ENCODE assay signal across 11 mouse cellular contexts in genomic region chr2:172005970-172006369, GRCm38 (mm10). TPM values are rescaled to one million over a fixed set of nuclear protein-coding genes. Genes with fewer than 3 reads are reported as not detected.
DNase-seq lines count a peak whose midpoint lies in the region; ATAC-seq lines count a peak whose summit lies in the region.
"Had no signal": no experiment of that assay in that cellular context is flagged by ENCODE, and none has a peak within 500 bp of the region (broad histone marks: within the 10 kb centered on the region; RNA-seq: fewer than 3 reads in every experiment).

No protein-coding gene starts in this region.

- H3K9me3 ChIP-seq in forebrain, embryonic 13.5 days (replicated peaks) = no peaks in the 10 kb centered on the region
- no peaks in the 10 kb centered on the region for H3K9me3 ChIP-seq in forebrain, embryonic 10.5 days
- H3K9me3 ChIP-seq in neural tube, embryonic 13.5 days = no peaks in the 10 kb centered on the region
- no peaks in the 10 kb centered on the region for H3K9me3 ChIP-seq in limb, embryonic 13.5 days
- no peaks in the 10 kb centered on the region for H3K9me3 ChIP-seq in stomach, embryonic 15.5 days
- H3K9me3 ChIP-seq: heart, embryonic 15.5 days had no signal

- WGBS in forebrain, embryonic 13.5 days = 34% methylated on average over 7 of the region's 7 CpGs
- 63% methylated on average over 7 of the region's 7 CpGs for WGBS in forebrain, embryonic 10.5 days
- WGBS in neural tube, embryonic 13.5 days = 31% methylated on average over 7 of the region's 7 CpGs
- 26% methylated on average over 7 of the region's 7 CpGs for WGBS in limb, embryonic 13.5 days
- 9% methylated on average over 7 of the region's 7 CpGs for WGBS in stomach, embryonic 15.5 days

- no peak overlapping the region for H3K4me3 ChIP-seq in forebrain, embryonic 13.5 days
- no peak overlapping the region for H3K4me3 ChIP-seq in forebrain, embryonic 10.5 days
- H3K4me3 ChIP-seq in neural tube, embryonic 13.5 days = no peak overlapping the region
- H3K4me3 ChIP-seq in limb, embryonic 13.5 days = no peak overlapping the region
- no peak overlapping the region for H3K4me3 ChIP-seq in stomach, embryonic 15.5 days (replicated peaks)
- H3K4me3 ChIP-seq: heart, embryonic 15.5 days had no signal

- no peaks in the 10 kb centered on the region for H3K27me3 ChIP-seq in forebrain, embryonic 13.5 days
- H3K27me3 ChIP-seq in forebrain, embryonic 10.5 days (ENCODE audit: poor library complexity, severe bottlenecking) = no peaks in the 10 kb centered on the region
- H3K27me3 ChIP-seq in neural tube, embryonic 13.5 days = no peaks in the 10 kb centered on the region
- no peaks in the 10 kb centered on the region for H3K27me3 ChIP-seq in limb, embryonic 13.5 days
- no peaks in the 10 kb centered on the region for H3K27me3 ChIP-seq in stomach, embryonic 15.5 days (replicated peaks)
- H3K27me3 ChIP-seq: heart, embryonic 15.5 days had no signal

- H3K4me2 ChIP-seq in forebrain, embryonic 13.5 days = no peak overlapping the region
- no peak overlapping the region for H3K4me2 ChIP-seq in neural tube, embryonic 13.5 days
- H3K4me2 ChIP-seq in limb, embryonic 13.5 days (replicated peaks) = no peak overlapping the region
- H3K4me2 ChIP-seq in stomach, embryonic 15.5 days = no peak overlapping the region
- H3K4me2 ChIP-seq: heart, embryonic 15.5 days had no signal

- no peak overlapping the region for H3K27ac ChIP-seq in forebrain, embryonic 13.5 days
- no peak overlapping the region for H3K27ac ChIP-seq in forebrain, embryonic 10.5 days
- peak overlapping the region; percentile 52 for H3K27ac ChIP-seq in neural tube, embryonic 13.5 days (replicated peaks)
- no peak overlapping the region for H3K27ac ChIP-seq in limb, embryonic 13.5 days
- H3K27ac ChIP-seq in stomach, embryonic 15.5 days = peak overlapping the region; percentile 8; the same call in 1 of the 2 replicates
- H3K27ac ChIP-seq: heart, embryonic 15.5 days had no signal

- no peaks in the 10 kb centered on the region for H3K36me3 ChIP-seq in forebrain, embryonic 13.5 days (ENCODE audit: poor library complexity, severe bottlenecking)
- no peaks in the 10 kb centered on the region for H3K36me3 ChIP-seq in forebrain, embryonic 10.5 days (replicated peaks)
- H3K36me3 ChIP-seq in neural tube, embryonic 13.5 days = no peaks in the 10 kb centered on the region
- H3K36me3 ChIP-seq in limb, embryonic 13.5 days = no peaks in the 10 kb centered on the region
- no peaks in the 10 kb centered on the region for H3K36me3 ChIP-seq in stomach, embryonic 15.5 days
- H3K36me3 ChIP-seq: heart, embryonic 15.5 days had no signal

- DNase-seq in forebrain, embryonic 10.5 days (ENCODE audit: extremely low spot score, low spot score) = no peak
- no peak for DNase-seq in neural tube, embryonic 10.5 days (ENCODE audit: extremely low spot score, low spot score)
- no peak for DNase-seq in T-cell, adult 2 months (ENCODE audit: low spot score)
- DNase-seq in adrenal gland, adult (ENCODE audit: inconsistent age in 2 of 2, low spot score in 1 of 2) = no peak
- DNase-seq: adrenal gland, postnatal 36 days had no signal

- H3K9ac ChIP-seq in forebrain, embryonic 13.5 days = no peak overlapping the region
- peak overlapping the region; percentile 4; the same call in 1 of the 2 replicates for H3K9ac ChIP-seq in neural tube, embryonic 13.5 days
- H3K9ac ChIP-seq in limb, embryonic 13.5 days = no peak overlapping the region
- no peak overlapping the region for H3K9ac ChIP-seq in stomach, embryonic 15.5 days
- H3K9ac ChIP-seq: heart, embryonic 15.5 days had no signal

- ATAC-seq in forebrain, embryonic 13.5 days = peak; percentile 65
- peak; percentile 84 for ATAC-seq in neural tube, embryonic 13.5 days (ENCODE audit: low read depth)
- peak; percentile 48; the same call in 1 of the 2 replicates for ATAC-seq in limb, embryonic 13.5 days (ENCODE audit: low FRiP score, low read depth)
- peak; percentile 65; the same call in 1 of the 2 replicates for ATAC-seq in stomach, embryonic 15.5 days (ENCODE audit: insufficient read depth, low FRiP score, low read depth)

- peaks cover 7% of the 10 kb centered on the region; the same call in 1 of the 2 replicates for H3K4me1 ChIP-seq in forebrain, embryonic 13.5 days
- no peaks in the 10 kb centered on the region for H3K4me1 ChIP-seq in forebrain, embryonic 10.5 days
- H3K4me1 ChIP-seq in neural tube, embryonic 13.5 days (replicated peaks) = peaks cover 24% of the 10 kb centered on the region
- H3K4me1 ChIP-seq in limb, embryonic 13.5 days = peaks cover 20% of the 10 kb centered on the region
- H3K4me1 ChIP-seq in stomach, embryonic 15.5 days = peaks cover 15% of the 10 kb centered on the region
- H3K4me1 ChIP-seq: heart, embryonic 15.5 days had no signal

RNA-seq across cellular contexts. Expression of gene Cbln4, which starts 37.3 kb away (rescaled TPM):
- 3.7 and 5.7 TPM in 2 replicates for polyA plus RNA-seq in forebrain, embryonic 13.5 days (2015; fragmentation: Nextera tagmentation; extraction: Ambion mirVana)
- polyA plus RNA-seq in forebrain, embryonic 10.5 days (2016; fragmentation: Nextera tagmentation; extraction: Ambion mirVana) = 0.12 and 0.26 TPM in 2 replicates
- 23.7 and 24.6 TPM in 2 replicates for polyA plus RNA-seq in neural tube, embryonic 13.5 days (2015; fragmentation: Nextera tagmentation; extraction: Ambion mirVana)
- 3.3 and 3.5 TPM in 2 replicates for polyA plus RNA-seq in limb, embryonic 13.5 days (2015; fragmentation: Nextera tagmentation; extraction: Ambion mirVana)
- polyA plus RNA-seq in stomach, embryonic 15.5 days (2015; fragmentation: Nextera tagmentation; extraction: Ambion mirVana) = 0.17 and 0.30 TPM in 2 replicates
- polyA plus RNA-seq: liver, adult 2 months had no signal

Comparison
In these comparisons a context has a peak if more than half of its experiments do, and no peak if none do; other contexts are left out.
1. H3K27ac ChIP-seq: peak in neural tube, embryonic 13.5 days (single experiment) and stomach, embryonic 15.5 days (single experiment); none in forebrain, embryonic 13.5 days (single experiment), forebrain, embryonic 10.5 days (single experiment) and limb, embryonic 13.5 days (single experiment).
2. Peak in every context shown above with its lines, with median percentiles within 50 percentile points of each other: ATAC-seq.